In genomic region chr17:6129361-6129760, GRCm38 (mm10) we compare ENCODE assay signal across 13 mouse cellular contexts. TPM values are rescaled to one million over a fixed set of nuclear protein-coding genes. Genes with fewer than 3 reads are reported as not detected.
DNase-seq lines count a peak whose midpoint lies in the region; ATAC-seq lines count a peak whose summit lies in the region.
"Had no signal": no experiment of that assay in that cellular context is flagged by ENCODE, and none has a peak within 500 bp of the region (broad histone marks: within the 10 kb centered on the region; RNA-seq: fewer than 3 reads in every experiment).

No protein-coding gene starts in this region.

- H3K9me3 ChIP-seq in hindbrain, embryonic 15.5 days, result no peaks in the 10 kb centered on the region
- no peaks in the 10 kb centered on the region for H3K9me3 ChIP-seq in hindbrain, embryonic 12.5 days (replicated peaks)
- H3K9me3 ChIP-seq: limb, embryonic 12.5 days had no signal

- ATAC-seq in hindbrain, embryonic 15.5 days (ENCODE audit: low FRiP score, low read depth), result no peak
- ATAC-seq in hindbrain, embryonic 12.5 days (ENCODE audit: low FRiP score), result no peak

- peaks cover 8% of the 10 kb centered on the region for H3K36me3 ChIP-seq in hindbrain, embryonic 15.5 days
- peaks cover 24% of the 10 kb centered on the region for H3K36me3 ChIP-seq in hindbrain, embryonic 12.5 days

- peak; percentile 20 for DNase-seq in right cerebral cortex, postnatal 4 days
- DNase-seq in right cerebral cortex, postnatal 14 days, result no peak
- DNase-seq in cerebellum, postnatal 36 days, result peak; percentile 89 to 95
- DNase-seq in kidney, postnatal 25 days, result no peak
- DNase-seq in ovary, adult 18-20 months (ENCODE audit: low spot score), result no peak
- DNase-seq in adrenal gland, postnatal 25 days, result no peak
- DNase-seq: gastrocnemius, postnatal 14 days; lung, postnatal 4 days had no signal

- 0 out of 2 replicates have a peak overlapping the region, but pooled peaks have one; percentile 34 for H3K27ac ChIP-seq in hindbrain, embryonic 15.5 days (replicated peaks)
- no peak overlapping the region for H3K27ac ChIP-seq in hindbrain, embryonic 12.5 days
- H3K27ac ChIP-seq: hindbrain, embryonic 14.5 days; kidney, postnatal 0 days; limb, embryonic 12.5 days had no signal

- WGBS in hindbrain, embryonic 15.5 days, result 60% methylated on average over 4 of the region's 4 CpGs
- 80% methylated on average over 4 of the region's 4 CpGs for WGBS in hindbrain, embryonic 12.5 days

- no peak overlapping the region for H3K9ac ChIP-seq in hindbrain, embryonic 15.5 days
- no peak overlapping the region for H3K9ac ChIP-seq in hindbrain, embryonic 12.5 days
- H3K9ac ChIP-seq: hindbrain, embryonic 14.5 days; limb, embryonic 12.5 days had no signal

- no peak overlapping the region for H3K4me3 ChIP-seq in hindbrain, embryonic 15.5 days
- H3K4me3 ChIP-seq in hindbrain, embryonic 12.5 days, result no peak overlapping the region
- H3K4me3 ChIP-seq: limb, embryonic 12.5 days had no signal

- H3K4me1 ChIP-seq in hindbrain, embryonic 15.5 days (replicated peaks), result 0 out of 2 replicates have a peak, but pooled peaks cover 7% of the 10 kb centered on the region
- peaks cover 4% of the 10 kb centered on the region; the same call in 1 of the 2 replicates for H3K4me1 ChIP-seq in hindbrain, embryonic 12.5 days
- H3K4me1 ChIP-seq: limb, embryonic 12.5 days had no signal

- no peaks in the 10 kb centered on the region for H3K27me3 ChIP-seq in hindbrain, embryonic 15.5 days
- no peaks in the 10 kb centered on the region for H3K27me3 ChIP-seq in hindbrain, embryonic 12.5 days
- H3K27me3 ChIP-seq: limb, embryonic 12.5 days had no signal

- H3K4me2 ChIP-seq in hindbrain, embryonic 15.5 days, result no peak overlapping the region
- H3K4me2 ChIP-seq in hindbrain, embryonic 12.5 days (replicated peaks), result no peak overlapping the region
- H3K4me2 ChIP-seq: hindbrain, embryonic 14.5 days; limb, embryonic 12.5 days had no signal

RNA-seq across cellular contexts. Expression of gene Tulp4, which starts 23.1 kb away (rescaled TPM):
- polyA plus RNA-seq in hindbrain, embryonic 15.5 days (2015; fragmentation: Nextera tagmentation; extraction: Ambion mirVana), result 120 and 134 TPM in 2 replicates
- 132 and 142 TPM in 2 replicates for polyA plus RNA-seq in hindbrain, embryonic 12.5 days (2016; fragmentation: Nextera tagmentation; extraction: Ambion mirVana)
- total RNA-seq in adrenal gland, postnatal 25 days (2021), result 68.1 and 90.9 TPM in 2 replicates

RNA-seq across cellular contexts. Expression of gene Gtf2h5, which starts 49.8 kb away (rescaled TPM):
- 199 TPM in 2 replicates for polyA plus RNA-seq in hindbrain, embryonic 15.5 days (2015; fragmentation: Nextera tagmentation; extraction: Ambion mirVana)
- polyA plus RNA-seq in hindbrain, embryonic 12.5 days (2016; fragmentation: Nextera tagmentation; extraction: Ambion mirVana), result 155 and 160 TPM in 2 replicates
- 74.6 and 94.0 TPM in 2 replicates for total RNA-seq in adrenal gland, postnatal 25 days (2021)

RNA-seq across cellular contexts. Expression of gene Serac1, which starts 49.8 kb away (rescaled TPM):
- polyA plus RNA-seq in hindbrain, embryonic 15.5 days (2015; fragmentation: Nextera tagmentation; extraction: Ambion mirVana), result 11.9 and 12.7 TPM in 2 replicates
- polyA plus RNA-seq in hindbrain, embryonic 12.5 days (2016; fragmentation: Nextera tagmentation; extraction: Ambion mirVana), result 10.8 and 12.8 TPM in 2 replicates
- 8.0 and 12.1 TPM in 2 replicates for total RNA-seq in adrenal gland, postnatal 25 days (2021)

Comparison
In these comparisons a context has a peak if more than half of its experiments do, and no peak if none do; other contexts are left out.
1. DNase-seq: peak in right cerebral cortex, postnatal 4 days (single experiment) and cerebellum, postnatal 36 days (2 of 2); none in right cerebral cortex, postnatal 14 days (single experiment), kidney, postnatal 25 days (0 of 2), ovary, adult 18-20 months (single experiment) and adrenal gland, postnatal 25 days (single experiment).